Mouse (Mus musculus) right cerebral cortex, postnatal 14 days (tissue): ENCODE measurements at regions not wholly inside any gene's neighbourhood (a gene's known extent, or its start where the extent isn't known, plus 50 kb on each side); places are given as distances from the start of the nearest gene placed in this dataset.

Experiments used
- DNase-seq: peaks from one replicate; pipeline ENCODE4 v3.0.0; 2022

GRCm38 (mm10) chr1:34642304-34642893, 62.9 kb downstream of the Amer3 start:
- DNase-seq: peak; percentile 72

GRCm38 (mm10) chr1:34653963-34654644, 74.6 kb downstream of the Amer3 start:
- DNase-seq: peak; percentile 25

- DNase-seq: no peak
Measured at GRCm38 (mm10) chr1:34657481-34657880, 78.0 kb downstream of the Amer3 start.

GRCm38 (mm10) chr1:34663875-34664547, 84.6 kb downstream of the Amer3 start:
- DNase-seq: peak; percentile 34

- DNase-seq: peak; percentile 51
Measured at GRCm38 (mm10) chr1:34664816-34665511, 85.5 kb downstream of the Amer3 start.

GRCm38 (mm10) chr1:34665512-34665854, 86.0 kb downstream of the Amer3 start:
- DNase-seq: no peak

GRCm38 (mm10) chr1:34666226-34666662, 86.8 kb downstream of the Amer3 start:
- peak; percentile 20 for DNase-seq

- DNase-seq: no peak
Measured at GRCm38 (mm10) chr1:34677105-34677741, 97.8 kb downstream of the Amer3 start.

GRCm38 (mm10) chr1:34677832-34678733, 98.6 kb downstream of the Amer3 start:
- peak; percentile 39 for DNase-seq

GRCm38 (mm10) chr1:34678734-34679068, 99.2 kb downstream of the Amer3 start:
- no peak for DNase-seq

GRCm38 (mm10) chr1:34686539-34686938, 107.1 kb downstream of the Amer3 start:
- DNase-seq: no peak

GRCm38 (mm10) chr1:34696533-34696932, 117.1 kb downstream of the Amer3 start:
- DNase-seq: no peak

- DNase-seq: peak; percentile 70
Measured at GRCm38 (mm10) chr1:34700237-34701030, 121.0 kb downstream of the Amer3 start.

- DNase-seq: no peak
Measured at GRCm38 (mm10) chr1:34701436-34701835, 122.0 kb downstream of the Amer3 start.

GRCm38 (mm10) chr1:34709089-34709488, 129.6 kb downstream of the Amer3 start:
- DNase-seq: no peak

GRCm38 (mm10) chr1:34722674-34723073, 120.2 kb downstream of the Fam168b start:
- DNase-seq: no peak

GRCm38 (mm10) chr1:34732156-34732555, 110.7 kb downstream of the Fam168b start:
- DNase-seq: no peak

GRCm38 (mm10) chr1:34733026-34733913, 109.6 kb downstream of the Fam168b start:
- DNase-seq: no peak

- DNase-seq: peak; percentile 81
Measured at GRCm38 (mm10) chr1:34738386-34739067, 104.3 kb downstream of the Fam168b start.

GRCm38 (mm10) chr1:34739621-34740020, 103.2 kb downstream of the Fam168b start:
- DNase-seq: no peak
